Mouse (Mus musculus): ENCODE data around the gene Mrpl4. TPM values are rescaled to one million over a fixed set of nuclear protein-coding genes. Genes with fewer than 3 reads are reported as not detected.

The Mrpl4 gene
- polyA plus RNA-seq, 2 experiments, result 36.7 to 61.3 TPM

GRCm38 (mm10) chr9:21036161-21036560 lies 33.6 kb downstream of the Mrpl4 start:
- WGBS (ENCODE audit: insufficient replicate concordance), result 7% methylated on average over 20 of the region's 20 CpGs
- no peak for ATAC-seq (ENCODE audit: insufficient read depth)
- no peak overlapping the region for H3K4me3 ChIP-seq (ENCODE audit: insufficient read depth in 1 of 2, low read depth in 2 of 2, low read length in 2 of 2)
- no peak overlapping the region for H3K9ac ChIP-seq (replicated peaks)
- H3K9me3 ChIP-seq (ENCODE audit: control insufficient read depth, low read length), result no peaks in the 10 kb centered on the region
- H3K4me1 ChIP-seq (replicated peaks; ENCODE audit: control insufficient read depth in 2 of 2, insufficient read depth in 2 of 2, low read length in 1 of 2), result peaks cover 26 to 30% of the 10 kb centered on the region in 2 experiments
- no peaks in the 10 kb centered on the region for H3K36me3 ChIP-seq (replicated peaks; ENCODE audit: control insufficient read depth, insufficient read depth, low read depth)
- TF ChIP-seq CTCF (IDR thresholded peaks at IDR 0.05; ENCODE audit: low read depth) (no peak), EP300 (IDR thresholded peaks at IDR 0.05; ENCODE audit: low read depth) (no peak)
- H3K27ac ChIP-seq, result no peak overlapping the region
- DNase-seq (ENCODE audit: low read depth in 3 of 3, low spot score in 3 of 3), result no peak
- no peak overlapping the region for H3K4me2 ChIP-seq (ENCODE audit: low read depth)
- peaks cover 70% of the 10 kb centered on the region for H3K27me3 ChIP-seq (ENCODE audit: control insufficient read depth, insufficient read depth, low read length)

GRCm38 (mm10) chr9:21036666-21037065 lies 34.1 kb downstream of the Mrpl4 start:
- 6% methylated on average over 22 of the region's 22 CpGs for WGBS (ENCODE audit: insufficient replicate concordance)
- no peak for ATAC-seq (ENCODE audit: insufficient read depth)
- Histone ChIP-seq H3K4me3 (ENCODE audit: insufficient read depth in 1 of 2, low read depth in 2 of 2, low read length in 2 of 2) (no peak overlapping the region), H3K27ac (no peak overlapping the region), H3K9ac (replicated peaks) (no peak overlapping the region), H3K27me3 (ENCODE audit: control insufficient read depth, insufficient read depth, low read length) (peaks cover 70% of the 10 kb centered on the region), H3K4me1 (replicated peaks; ENCODE audit: control insufficient read depth in 2 of 2, insufficient read depth in 2 of 2, low read length in 1 of 2) (peaks cover 25 to 26% of the 10 kb centered on the region in 2 experiments), H3K4me2 (ENCODE audit: low read depth) (no peak overlapping the region), H3K9me3 (ENCODE audit: control insufficient read depth, low read length) (no peaks in the 10 kb centered on the region), H3K36me3 (replicated peaks; ENCODE audit: control insufficient read depth, insufficient read depth, low read depth) (no peaks in the 10 kb centered on the region)
- TF ChIP-seq CTCF (IDR thresholded peaks at IDR 0.05; ENCODE audit: low read depth) (no peak), EP300 (IDR thresholded peaks at IDR 0.05; ENCODE audit: low read depth) (no peak)
- no peak for DNase-seq (ENCODE audit: low read depth in 3 of 3, low spot score in 3 of 3)

- H3K4me3 ChIP-seq (ENCODE audit: insufficient read depth in 1 of 2, low read depth in 2 of 2, low read length in 2 of 2), result peak overlapping the region in 1 of 2 experiments; percentile 27; a peak in 1 of 4 replicates
- H3K36me3 ChIP-seq (replicated peaks; ENCODE audit: control insufficient read depth, insufficient read depth, low read depth), result no peaks in the 10 kb centered on the region
- peaks cover 18 to 21% of the 10 kb centered on the region in 2 experiments for H3K4me1 ChIP-seq (replicated peaks; ENCODE audit: control insufficient read depth in 2 of 2, insufficient read depth in 2 of 2, low read length in 1 of 2)
- DNase-seq (ENCODE audit: low read depth in 3 of 3, low spot score in 3 of 3) (no peak), ATAC-seq (ENCODE audit: insufficient read depth) (no peak)
- H3K4me2 ChIP-seq (ENCODE audit: low read depth), result peak overlapping the region; percentile 43
- H3K9me3 ChIP-seq (ENCODE audit: control insufficient read depth, low read length), result no peaks in the 10 kb centered on the region
- H3K9ac ChIP-seq (replicated peaks), result no peak overlapping the region
- peaks cover 63% of the 10 kb centered on the region for H3K27me3 ChIP-seq (ENCODE audit: control insufficient read depth, insufficient read depth, low read length)
- no peak overlapping the region for H3K27ac ChIP-seq
- 6% methylated on average over 31 of the region's 31 CpGs for WGBS (ENCODE audit: insufficient replicate concordance)
- TF ChIP-seq CTCF (IDR thresholded peaks at IDR 0.05; ENCODE audit: low read depth) (no peak), EP300 (IDR thresholded peaks at IDR 0.05; ENCODE audit: low read depth) (no peak)
Observed at GRCm38 (mm10) chr9:21037481-21037891, 34.9 kb downstream of the Mrpl4 start.

GRCm38 (mm10) chr9:21039779-21040178 lies 37.2 kb downstream of the Mrpl4 start:
- Histone ChIP-seq H3K27ac (peak overlapping the region; percentile 20; the same call in 1 of the 2 replicates), H3K27me3 (ENCODE audit: control insufficient read depth, insufficient read depth, low read length) (peaks cover 41% of the 10 kb centered on the region), H3K4me2 (ENCODE audit: low read depth) (peak overlapping the region; percentile 30), H3K9ac (replicated peaks) (no peak overlapping the region), H3K9me3 (ENCODE audit: control insufficient read depth, low read length) (no peaks in the 10 kb centered on the region), H3K4me3 (ENCODE audit: insufficient read depth in 1 of 2, low read depth in 2 of 2, low read length in 2 of 2) (no peak overlapping the region), H3K36me3 (replicated peaks; ENCODE audit: control insufficient read depth, insufficient read depth, low read depth) (no peaks in the 10 kb centered on the region), H3K4me1 (replicated peaks; ENCODE audit: control insufficient read depth in 2 of 2, insufficient read depth in 2 of 2, low read length in 1 of 2) (peaks cover 12 to 15% of the 10 kb centered on the region in 2 experiments)
- no peak for DNase-seq (ENCODE audit: low read depth in 3 of 3, low spot score in 3 of 3)
- 19% methylated on average over 3 of the region's 3 CpGs for WGBS (ENCODE audit: insufficient replicate concordance)
- peak; percentile 73 for ATAC-seq (ENCODE audit: insufficient read depth)
- TF ChIP-seq EP300 (IDR thresholded peaks at IDR 0.05; ENCODE audit: low read depth) (peak; percentile 34; the same call in 1 of the 2 replicates), CTCF (IDR thresholded peaks at IDR 0.05; ENCODE audit: low read depth) (no peak)

GRCm38 (mm10) chr9:21041308-21041707 lies 38.8 kb downstream of the Mrpl4 start:
- Histone ChIP-seq H3K9me3 (ENCODE audit: control insufficient read depth, low read length) (no peaks in the 10 kb centered on the region), H3K4me2 (ENCODE audit: low read depth) (no peak overlapping the region), H3K27ac (no peak overlapping the region), H3K4me1 (replicated peaks; ENCODE audit: control insufficient read depth in 2 of 2, insufficient read depth in 2 of 2, low read length in 1 of 2) (peaks cover 12 to 15% of the 10 kb centered on the region in 2 experiments), H3K27me3 (ENCODE audit: control insufficient read depth, insufficient read depth, low read length) (peaks cover 26% of the 10 kb centered on the region), H3K36me3 (replicated peaks; ENCODE audit: control insufficient read depth, insufficient read depth, low read depth) (no peaks in the 10 kb centered on the region), H3K4me3 (ENCODE audit: insufficient read depth in 1 of 2, low read depth in 2 of 2, low read length in 2 of 2) (no peak overlapping the region), H3K9ac (replicated peaks) (no peak overlapping the region)
- no peak for DNase-seq (ENCODE audit: low read depth in 3 of 3, low spot score in 3 of 3)
- ATAC-seq (ENCODE audit: insufficient read depth), result no peak
- TF ChIP-seq CTCF (IDR thresholded peaks at IDR 0.05; ENCODE audit: low read depth) (no peak), EP300 (IDR thresholded peaks at IDR 0.05; ENCODE audit: low read depth) (no peak)
- 26% methylated on average over 4 of the region's 4 CpGs for WGBS (ENCODE audit: insufficient replicate concordance)
